Mouse (Mus musculus): ENCODE results near the gene Scn4a.
"Not testable (repeated sequence)": the region's sequence is repeated elsewhere in the genome, so short reads cannot be mapped to it uniquely, and the experiment has no call there.

Gene Scn4a

DNA sequence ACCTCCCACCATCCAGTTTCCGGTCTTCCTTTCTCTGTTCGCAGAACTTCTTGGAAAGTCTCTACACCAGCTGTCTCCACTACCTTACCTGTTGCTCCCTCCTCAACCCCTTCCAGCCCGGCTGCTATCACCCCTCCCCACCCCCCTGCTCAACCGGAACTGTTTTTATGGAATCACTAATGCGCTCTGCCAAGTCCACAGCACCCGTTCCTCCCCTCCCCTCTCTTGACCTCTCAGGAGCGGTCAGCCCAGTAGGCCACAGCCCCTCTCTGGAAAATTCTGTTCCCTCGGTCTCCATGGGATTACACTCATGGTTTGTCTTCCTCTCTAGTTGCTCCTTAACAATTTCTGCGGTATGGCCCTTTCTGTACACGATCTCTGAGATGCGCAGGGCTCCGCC is at the start of gene Scn4a:
Gene Scn4a (minus strand): TSS at position 101 of the 400 bp plus-strand sequence.
- DNase-seq (ENCODE audit: low read depth) = no peak

DNA sequence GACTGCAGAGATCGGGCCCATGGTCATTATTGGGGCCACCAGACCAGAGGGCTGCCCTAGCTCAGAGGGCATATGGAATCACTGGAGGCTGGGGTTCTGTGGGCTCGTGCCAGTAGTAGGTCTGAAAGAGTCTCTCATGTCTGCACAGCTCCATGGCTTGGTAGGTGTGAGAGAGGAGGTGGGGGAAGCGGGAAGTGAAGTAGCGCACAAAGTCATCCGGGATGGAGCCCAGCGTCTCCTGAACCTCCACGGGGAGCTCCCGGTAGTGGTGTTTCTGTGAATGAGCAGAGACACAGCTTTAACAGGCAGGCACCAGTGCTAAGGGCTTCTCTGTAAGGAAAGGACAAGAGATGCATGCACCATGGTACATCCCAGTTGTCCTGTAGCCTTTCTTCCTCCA is 45.4 kb upstream of the Scn4a start:
- DNase-seq (ENCODE audit: low read depth) = no peak

DNA sequence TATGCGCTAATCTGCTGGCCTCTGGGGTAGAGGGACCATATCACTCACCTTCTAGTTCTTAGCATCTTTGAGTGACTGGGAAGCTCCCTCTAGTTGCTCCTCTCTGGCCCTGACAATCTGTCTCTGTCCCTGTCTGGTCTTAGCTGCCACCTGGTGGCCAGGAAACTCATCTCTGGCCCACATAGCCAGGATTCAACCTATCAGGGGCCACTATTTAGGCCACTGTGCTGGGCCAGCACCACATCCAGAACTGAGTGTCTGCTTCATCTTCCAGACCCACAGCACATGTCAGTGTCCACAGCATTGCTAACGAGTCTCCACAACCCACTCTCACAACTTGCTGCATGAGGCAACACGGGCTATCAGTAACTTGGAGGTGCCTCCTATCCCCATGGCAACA is 44.6 kb upstream of the Scn4a start:
- peak; percentile 16 for DNase-seq (ENCODE audit: low read depth)

DNA sequence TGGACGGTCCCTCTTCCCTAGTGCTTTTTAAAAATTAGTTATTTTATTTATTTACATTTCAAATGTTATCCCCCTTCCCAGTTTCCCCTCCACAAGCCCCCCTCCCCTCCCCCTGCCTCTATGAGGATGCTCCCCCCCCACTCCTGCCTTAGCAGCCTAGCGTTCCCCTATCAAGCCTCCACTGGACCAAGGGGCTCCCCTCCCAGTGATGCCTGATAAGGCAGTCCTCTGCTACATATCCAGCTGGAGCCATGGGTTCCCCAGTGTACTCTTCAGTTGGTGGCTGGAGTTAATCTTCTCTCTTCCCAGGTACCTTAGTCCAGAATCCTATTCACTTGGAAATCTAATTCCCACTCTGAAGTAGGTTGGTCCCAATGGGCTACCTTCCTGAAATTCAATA is 41.0 kb upstream of the Scn4a start:
- not testable (repeated sequence) for DNase-seq (ENCODE audit: low read depth)

DNA sequence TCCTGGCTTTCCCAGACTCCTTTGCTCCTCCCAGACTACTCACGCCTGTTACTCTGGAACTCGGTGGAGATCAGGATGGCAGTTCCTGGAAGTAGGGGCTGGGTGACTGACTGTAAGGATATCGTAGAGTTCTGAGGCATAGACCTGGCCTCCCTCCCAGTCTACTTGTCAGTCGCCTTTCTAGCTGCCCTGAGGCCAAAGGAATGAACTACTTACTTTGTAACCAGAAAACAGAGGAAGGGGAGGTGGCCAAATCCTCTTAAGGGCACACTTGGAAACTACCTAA is 40.2 kb upstream of the Scn4a start:
- peak; percentile 39 for DNase-seq (ENCODE audit: low read depth)

DNA sequence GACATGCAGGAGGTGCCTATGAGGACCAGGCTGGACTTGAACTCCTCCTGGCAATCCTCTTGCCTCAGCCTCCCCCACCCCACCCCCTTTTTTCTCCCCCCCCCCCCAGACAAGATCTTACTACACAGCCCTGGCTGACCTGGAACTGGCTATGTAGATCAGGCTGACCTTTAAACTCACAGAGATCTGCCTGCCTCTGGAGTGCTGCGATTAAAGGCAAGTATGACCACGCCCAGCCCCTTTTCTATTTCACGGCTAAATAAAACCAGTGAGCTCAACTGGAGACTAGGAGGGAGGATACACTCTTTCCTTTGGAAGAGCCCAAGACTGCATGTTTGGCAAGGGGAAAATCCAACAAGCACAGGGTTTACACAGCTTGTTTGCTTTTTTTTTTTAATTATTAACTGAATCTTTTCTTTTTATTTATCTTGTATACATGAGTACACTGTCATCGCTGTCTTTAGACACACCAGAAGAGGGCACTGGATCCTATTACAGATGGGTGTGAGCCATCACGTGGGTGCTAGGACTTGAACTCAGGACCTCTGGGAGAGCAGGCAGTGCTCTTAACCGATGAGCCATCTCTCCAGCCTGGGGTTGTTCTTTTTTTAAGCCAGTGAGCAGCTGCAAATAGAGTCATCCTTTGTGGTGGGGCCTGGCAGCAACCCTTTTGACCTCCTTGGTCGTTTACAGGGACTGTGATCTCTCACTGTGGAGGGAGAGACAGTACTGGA is 39.7 kb upstream of the Scn4a start:
- no peak for DNase-seq (ENCODE audit: low read depth)

DNA sequence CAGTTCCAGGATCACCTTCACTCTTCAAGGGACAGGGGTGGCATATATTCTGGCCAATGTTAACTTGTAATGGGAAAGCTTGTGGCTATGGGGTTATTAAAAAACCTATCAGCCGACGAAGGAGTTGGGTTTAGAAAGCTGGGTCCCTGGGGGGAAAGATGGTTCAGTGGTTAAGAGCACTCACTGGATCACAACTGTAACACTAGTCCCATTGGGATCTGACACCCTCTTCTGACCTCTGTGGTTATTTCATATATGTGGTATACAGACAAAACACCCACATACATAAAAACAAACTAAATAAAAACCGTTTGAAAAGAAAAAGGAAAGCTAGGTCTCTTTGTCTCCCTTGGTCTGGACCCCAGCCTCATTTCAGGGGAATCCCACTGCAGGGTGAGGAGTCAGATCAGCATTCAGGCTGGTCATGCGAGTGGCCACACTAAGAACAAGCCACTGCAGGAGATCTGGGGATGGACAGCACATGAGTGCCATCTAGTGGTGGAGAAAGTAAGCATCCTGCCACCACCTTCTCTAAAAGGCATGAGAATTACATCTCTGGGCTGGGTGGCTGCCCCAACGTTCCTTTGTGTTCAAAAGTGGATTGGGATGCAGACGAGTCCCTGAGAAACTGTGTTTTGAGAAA is 38.6 kb upstream of the Scn4a start:
- peak; percentile 89 for DNase-seq (ENCODE audit: low read depth)

DNA sequence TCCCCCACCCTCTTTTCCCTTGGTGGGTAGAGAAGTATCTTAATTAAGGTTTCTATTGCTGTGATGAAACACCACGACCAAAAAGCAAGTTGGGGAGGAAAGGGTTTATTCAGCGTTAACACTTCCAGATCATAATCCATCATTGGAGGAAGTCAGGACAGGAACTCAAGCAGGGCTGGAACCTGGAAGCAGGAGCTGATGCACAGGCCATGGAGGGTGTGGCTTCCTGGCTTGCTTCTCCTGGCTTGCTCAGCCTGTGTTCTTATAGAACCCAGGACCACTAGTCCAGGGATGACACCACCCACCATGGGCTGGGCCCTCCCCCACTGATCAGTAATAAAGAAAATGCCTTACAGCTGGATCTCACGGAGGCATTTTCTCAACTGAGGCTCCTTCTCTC is 37.7 kb upstream of the Scn4a start:
- no peak for DNase-seq (ENCODE audit: low read depth)

DNA sequence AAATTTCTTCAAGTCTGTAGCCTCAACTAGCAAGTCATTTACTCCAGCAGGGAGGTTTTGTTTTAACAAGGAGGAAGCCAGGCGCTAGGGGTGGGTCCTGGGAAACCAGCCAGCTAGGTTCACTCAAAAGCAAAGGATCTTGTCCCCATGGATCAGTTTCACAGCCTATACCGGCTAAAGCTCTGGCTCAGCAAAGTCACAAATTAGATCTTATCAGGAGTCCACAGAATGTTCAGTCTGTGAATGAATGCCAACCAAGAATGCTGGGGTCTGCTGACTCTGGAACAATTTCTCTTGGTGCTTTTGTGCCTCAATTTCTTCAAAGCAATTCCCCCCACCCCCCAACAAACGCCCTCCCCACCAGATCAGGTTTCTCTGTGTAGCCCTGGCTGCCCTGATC is 36.5 kb upstream of the Scn4a start:
- no peak for DNase-seq (ENCODE audit: low read depth)

DNA sequence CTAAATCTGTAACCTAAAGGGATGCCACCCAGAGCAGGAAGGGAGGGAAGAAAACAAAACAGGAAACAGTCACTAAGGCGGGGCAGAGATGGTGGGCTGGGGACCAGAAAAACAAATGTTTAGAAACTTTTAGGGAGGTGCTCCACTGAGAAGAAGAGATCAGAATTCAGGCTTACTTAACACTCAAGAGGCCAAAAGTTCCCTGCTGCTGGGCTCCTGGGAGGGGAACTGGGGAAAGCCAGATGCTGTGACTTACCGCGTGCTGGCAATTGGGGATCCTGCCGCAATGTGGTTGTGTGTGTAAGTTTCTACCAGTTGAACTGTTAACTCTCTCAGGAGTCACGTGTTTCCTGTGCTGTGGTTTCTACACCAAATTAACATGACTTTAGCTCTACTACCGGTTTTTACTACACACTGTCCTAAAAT is 34.7 kb upstream of the Scn4a start, which contains the start of gene Icam2:
Gene Icam2 (minus strand): TSS at position 285 of the 426 bp plus-strand sequence.
- no peak for DNase-seq (ENCODE audit: low read depth)

DNA sequence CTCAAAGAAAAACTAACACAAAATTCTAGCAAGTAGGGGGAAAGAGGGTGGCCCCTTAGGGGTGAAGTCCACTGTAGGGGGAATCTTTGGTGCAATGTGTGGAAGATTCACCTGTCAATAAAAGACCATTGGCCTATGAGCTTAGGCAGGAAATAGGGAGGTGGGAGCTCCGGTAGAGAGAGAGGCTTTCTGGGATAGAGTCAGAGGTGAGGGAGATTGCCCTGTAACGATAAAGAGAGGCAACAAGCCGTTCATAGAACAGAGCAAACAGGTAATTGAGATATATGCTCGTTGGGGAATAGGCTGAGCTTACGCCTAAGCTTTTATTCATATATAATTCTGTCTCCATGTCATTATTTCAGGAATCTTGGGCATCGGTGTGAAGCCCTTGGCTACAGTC is 33.9 kb upstream of the Scn4a start:
- DNase-seq (ENCODE audit: low read depth) = no peak

DNA sequence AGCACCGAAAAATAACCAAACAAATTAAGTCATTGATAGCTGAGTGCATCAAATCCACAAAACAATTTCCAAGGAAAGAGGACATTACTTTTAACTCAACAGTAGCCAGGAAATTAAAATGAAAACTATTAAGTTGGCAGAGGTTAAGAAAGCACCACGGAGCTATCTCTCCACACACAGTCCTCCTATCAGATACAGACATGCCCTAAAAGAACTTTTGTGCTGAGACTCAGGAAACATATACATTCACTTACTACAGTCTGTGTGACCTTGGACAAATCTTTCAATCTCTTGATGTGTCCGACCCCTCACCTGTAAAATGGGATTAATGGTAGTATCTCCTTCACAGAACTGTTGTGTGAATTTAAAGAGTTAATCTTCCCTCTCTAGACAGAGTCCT is 33.3 kb upstream of the Scn4a start:
- no peak for DNase-seq (ENCODE audit: low read depth)

DNA sequence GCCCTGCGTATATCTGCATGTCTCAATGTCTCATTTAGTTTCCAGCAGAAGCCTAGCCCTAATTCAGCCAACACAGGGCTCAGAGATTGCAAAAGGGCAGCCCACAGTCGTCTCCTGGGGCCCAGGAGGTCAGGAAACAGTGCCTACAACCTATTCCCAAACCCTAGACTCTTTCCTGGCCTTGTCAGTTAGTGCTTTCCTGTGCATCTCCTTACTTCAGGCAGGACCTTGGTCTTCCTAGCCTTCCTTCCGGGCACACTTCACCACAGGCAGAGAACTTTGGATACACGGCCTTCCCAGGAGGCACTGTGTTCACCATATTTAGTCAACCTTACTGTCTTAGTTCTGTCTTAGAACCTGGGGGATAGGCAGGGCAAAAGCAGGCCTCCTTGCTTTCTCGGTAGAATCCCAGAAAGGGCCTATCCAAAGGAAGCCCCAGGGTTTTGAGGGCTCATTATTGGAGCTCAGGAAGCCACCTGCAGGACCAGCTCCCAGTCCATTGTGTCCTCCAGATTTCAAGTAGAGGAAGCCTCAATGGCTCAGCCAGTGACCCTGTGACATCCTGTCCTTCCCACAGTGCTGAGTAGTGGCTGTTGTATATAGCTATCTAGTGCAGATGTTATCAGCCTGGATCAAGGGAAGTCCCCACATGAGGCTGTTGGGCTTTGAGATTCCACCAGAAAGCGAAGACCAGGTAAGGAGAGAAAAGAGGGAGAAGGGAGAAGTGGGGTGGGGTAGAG is 30.1 kb upstream of the Scn4a start:
- DNase-seq (ENCODE audit: low read depth) = no peak

DNA sequence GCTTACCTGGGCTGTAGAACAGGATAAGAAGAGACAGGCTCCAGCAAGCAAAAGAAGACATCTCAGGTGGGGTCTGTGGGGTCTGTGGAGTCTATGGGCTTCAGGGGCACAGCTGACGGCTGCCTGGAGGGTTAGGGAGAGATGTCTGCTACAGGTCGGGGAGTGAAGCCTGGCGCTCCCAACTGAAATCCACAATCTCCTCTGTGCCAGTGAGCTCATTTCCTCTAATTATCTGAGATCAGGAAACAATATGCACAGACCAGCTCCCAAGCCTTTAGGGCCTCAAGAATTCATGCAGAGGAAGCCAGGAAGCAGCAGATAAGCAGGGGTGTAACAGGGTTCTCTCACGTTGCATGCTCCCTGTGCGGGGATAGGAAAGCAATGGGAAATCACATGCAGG is 29.3 kb upstream of the Scn4a start:
- DNase-seq (ENCODE audit: low read depth) = no peak

DNA sequence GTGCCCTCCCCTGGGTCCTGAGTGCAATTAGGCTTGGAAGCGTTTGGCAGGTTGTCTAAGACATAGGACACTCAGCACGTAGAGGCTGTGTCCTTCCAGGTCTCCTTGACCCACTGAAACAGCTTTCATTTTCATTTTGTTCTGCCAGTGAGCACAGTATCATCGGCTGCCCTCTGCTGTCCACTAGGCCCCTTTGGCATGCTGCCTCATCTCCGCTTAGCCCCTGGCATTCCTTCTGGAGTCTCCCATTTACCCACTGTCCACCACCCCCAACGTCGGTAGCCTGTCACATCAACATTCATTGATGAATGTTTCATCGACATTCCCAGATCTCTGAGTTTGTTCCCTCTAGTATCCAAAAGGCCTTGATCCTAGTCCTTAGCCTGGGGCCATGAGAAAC is 28.8 kb upstream of the Scn4a start:
- DNase-seq (ENCODE audit: low read depth) = no peak

DNA sequence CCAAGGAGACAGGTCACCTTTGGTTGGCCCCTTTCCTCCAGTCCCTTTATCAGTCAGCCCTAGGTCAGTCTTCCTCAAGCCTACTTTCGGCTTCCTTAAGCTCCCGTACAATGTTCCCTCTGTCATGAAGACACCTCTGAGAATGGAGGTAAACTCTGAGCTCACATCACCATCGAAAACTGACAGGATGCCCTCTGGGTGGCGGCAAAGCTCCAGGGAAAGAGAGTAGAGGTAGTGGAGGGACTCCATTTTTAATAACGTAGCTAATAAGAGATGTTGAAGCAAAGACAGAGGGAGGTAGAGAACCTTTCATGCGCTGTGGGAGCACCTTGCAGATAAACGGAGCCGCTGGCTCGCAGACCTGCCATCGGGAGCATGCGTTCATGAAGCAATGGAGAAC is 27.9 kb upstream of the Scn4a start:
- peak; percentile 24 for DNase-seq (ENCODE audit: low read depth)

DNA sequence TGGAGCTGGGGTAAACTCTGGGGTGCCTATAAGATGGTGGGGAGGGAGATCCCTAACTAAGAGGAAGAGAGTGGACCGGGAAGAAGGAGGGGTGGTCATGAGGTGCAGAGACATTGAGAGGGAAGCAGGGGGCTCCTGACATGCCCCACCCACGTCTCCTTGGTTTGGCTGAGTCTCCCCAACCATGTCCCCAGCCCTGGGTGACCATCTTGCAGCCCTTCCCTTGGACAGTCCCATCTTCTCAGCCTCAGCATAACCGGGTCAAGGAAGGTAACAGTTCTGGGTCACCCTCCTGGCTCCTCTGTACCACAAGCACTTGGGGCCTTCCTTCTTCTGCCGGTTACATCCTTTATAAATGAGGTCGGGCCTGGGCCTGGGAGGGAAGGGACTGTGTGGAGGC is 21.9 kb upstream of the Scn4a start:
- no peak for DNase-seq (ENCODE audit: low read depth)

DNA sequence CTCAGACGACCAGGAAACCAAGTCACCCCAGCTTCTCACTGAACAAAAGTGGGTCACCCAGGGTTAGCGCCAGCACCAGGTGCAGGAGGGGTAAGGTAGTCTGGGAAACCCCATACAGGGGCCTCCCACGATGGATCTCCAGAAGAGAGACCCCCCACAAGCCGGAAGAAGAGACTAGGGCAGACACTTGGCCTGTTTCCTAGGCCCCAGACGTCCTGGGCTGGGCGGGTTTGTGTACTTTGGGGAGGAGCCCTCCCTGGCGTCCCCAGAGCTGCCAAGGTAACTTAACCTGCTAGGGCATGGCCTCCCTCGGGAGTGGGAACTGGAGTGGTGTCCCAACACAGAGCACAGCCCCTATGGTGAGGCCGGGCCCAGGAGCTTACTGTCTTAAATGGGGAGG is 21.5 kb upstream of the Scn4a start:
- no peak for DNase-seq (ENCODE audit: low read depth)

DNA sequence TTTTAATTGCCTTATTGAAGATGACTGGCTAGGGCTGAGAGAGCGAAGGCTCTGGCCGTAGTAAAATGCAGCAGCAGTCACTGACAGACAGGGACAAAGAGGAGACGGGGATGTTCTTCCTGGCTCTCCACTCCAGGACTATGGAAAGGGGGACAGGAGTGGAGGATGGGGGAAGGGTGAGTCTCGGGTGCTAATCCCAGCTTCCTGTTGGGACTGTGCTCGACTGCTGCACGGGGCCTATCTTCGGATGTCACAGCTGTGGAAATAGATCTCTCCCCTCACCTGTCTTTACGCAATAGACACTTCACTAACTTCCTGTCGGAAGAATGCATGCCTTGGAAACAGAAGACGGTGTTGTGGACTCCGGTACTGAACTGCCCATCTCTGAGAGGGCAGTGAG is 20.9 kb upstream of the Scn4a start:
- no peak for DNase-seq (ENCODE audit: low read depth)

DNA sequence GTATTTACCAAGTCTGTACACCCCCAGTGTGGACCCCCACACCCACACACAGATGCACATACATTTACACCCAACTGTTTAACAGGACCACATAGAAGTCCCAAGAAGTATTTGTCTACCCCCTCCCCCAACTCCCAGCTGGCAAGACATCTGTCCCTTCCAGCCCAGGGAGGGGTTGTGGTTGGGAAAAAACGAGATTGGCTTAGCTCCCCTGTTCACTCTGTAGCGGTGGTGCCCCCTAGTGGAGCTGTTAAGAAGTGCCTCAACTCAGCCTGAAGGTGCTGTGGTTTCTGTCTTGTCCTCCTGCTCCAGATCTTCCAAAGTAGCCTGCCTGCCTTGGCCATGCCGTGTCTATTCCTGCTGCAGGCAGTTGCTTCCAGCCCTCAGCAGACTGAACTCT is 13.2 kb upstream of the Scn4a start:
- DNase-seq (ENCODE audit: low read depth) = peak; percentile 82

DNA sequence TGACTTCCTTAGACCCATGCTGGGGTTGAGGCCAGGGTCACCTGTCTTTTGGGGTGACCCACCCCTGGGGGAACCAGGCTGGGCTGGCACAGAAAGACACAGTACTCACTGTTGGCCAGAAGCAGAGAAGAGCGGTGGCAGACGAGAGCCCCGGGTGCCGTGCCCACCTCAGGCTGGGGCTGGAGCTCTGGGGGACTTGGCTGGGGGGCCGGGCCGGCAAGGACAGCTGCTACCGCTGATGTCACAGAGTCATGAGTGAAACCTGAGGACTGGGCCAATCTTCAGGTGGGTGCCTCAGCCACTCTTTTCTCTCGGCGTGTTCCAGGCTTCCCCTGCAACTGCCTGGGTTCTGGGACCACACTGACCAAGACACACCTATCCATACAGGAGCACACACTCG is 12.3 kb upstream of the Scn4a start, which contains the start of gene Prr29:
Gene Prr29 (plus strand): TSS at position 107 of the 400 bp plus-strand sequence.
- no peak for DNase-seq (ENCODE audit: low read depth)

DNA sequence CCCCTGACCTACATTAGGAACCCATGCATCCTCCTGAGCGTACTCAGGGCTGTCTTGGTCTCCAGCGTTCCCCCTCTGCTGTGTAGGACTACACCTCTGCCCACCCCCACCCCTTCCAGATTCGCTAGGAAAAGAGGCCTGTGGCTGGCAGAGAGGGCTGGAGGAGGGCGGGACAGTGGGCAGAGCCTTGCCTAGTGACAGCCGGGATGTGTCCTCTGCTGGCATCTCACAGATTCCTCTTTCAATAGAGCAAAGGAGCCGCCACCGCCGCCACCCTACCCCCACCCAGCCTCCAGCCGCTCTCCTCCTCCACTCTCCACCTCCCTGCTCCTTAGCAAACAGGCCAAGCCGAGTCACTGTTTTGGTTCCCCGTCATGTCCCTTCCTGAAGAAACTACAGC is 11.6 kb upstream of the Scn4a start:
- DNase-seq (ENCODE audit: low read depth) = no peak

DNA sequence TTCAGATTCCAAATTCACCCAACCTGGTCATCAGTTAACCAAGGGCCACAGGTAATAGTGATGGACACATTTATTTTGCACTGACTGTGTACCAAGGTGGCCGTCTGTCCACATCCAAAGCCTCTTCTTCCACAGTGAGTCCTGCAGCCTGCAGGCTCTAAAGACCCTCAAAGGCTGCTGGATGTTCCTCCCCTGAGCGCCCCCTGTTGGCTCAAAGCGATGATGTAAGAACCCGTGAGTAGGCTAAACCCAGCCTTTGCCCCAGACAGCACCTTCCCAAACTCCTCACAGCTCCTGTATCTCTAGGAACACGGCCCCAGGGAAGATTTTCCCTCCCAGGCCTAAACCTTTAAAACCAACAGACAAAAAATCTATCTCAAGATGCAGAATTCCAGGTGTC is 6.3 kb upstream of the Scn4a start:
- DNase-seq (ENCODE audit: low read depth) = peak; percentile 20

All from NIH3T3 (cell line).